Mouse (Mus musculus): Measurements from ENCODE around the gene Pdrg1.

The Pdrg1 gene

DNA sequence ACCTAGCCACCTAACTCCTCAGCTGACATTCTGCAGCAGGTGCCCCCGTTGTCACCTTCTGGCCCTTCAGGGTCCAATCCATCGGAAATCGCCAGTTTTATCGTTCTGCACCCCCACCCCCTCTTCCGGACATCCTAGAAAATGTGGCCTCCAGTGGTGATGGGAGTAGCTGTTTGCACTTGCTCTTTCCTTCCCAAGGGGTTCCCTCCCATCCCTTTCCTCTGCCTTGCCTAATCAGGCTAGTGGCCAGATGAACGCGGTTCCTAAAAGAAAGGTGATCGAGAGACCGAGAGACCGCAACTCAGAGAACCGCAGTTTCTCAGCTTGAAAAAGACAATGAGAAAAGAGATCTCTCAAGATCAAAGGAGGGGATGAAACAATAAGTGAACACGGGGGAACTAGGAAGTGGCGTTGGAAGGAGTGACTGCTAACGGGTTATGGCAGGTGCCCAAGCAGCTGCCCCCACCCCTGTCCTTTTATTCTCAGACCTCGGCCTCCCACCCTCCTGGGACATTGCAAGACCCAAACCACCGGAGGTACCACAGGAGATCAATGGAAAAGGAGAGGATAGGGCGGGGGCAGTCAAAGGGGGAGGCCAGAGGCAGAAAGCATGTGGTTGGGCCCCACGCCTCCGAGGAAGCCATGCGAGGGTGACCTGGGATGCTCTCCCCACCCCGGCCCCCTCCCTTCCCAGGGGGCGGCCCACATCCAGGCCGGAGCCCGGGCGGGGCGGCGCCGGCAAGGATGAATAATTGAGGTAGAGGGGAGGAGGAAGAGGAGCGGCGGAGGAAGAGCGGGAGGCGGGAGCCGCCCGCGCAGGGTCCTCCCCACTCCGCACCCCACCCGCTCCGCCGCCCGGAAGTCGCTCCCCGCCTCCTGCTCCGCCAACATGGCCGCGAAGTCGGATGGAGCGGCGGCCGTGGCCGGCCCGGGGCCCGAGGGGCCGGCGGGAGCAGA, 16.2 kb upstream of the Pdrg1 start, which contains the start of gene Xkr7:
Xkr7 (plus strand) TSS at position 727 of the 957 bp plus-strand sequence.
- DNase-seq (ENCODE audit: low spot score) = no peak

DNA sequence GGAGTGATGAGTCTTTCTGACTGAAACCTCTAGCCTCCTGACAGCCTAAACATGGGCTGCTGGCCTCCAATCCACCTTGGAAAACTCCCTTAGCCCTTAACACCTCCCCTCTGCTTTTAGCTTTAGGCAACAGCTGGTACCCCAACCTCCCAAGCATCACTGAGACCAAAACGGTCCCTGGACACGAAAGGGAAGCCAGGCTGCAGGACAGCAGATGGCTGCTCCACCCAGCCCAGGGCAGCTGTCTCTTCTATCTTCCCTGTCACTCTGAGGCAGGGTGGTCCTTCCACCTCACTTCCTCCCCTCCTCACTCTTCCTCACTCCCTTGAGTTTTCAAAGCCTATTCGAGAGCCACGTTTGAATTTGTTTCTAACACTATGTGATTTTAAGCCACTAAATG, 15.2 kb upstream of the Pdrg1 start:
- DNase-seq (ENCODE audit: low spot score) = no peak

DNA sequence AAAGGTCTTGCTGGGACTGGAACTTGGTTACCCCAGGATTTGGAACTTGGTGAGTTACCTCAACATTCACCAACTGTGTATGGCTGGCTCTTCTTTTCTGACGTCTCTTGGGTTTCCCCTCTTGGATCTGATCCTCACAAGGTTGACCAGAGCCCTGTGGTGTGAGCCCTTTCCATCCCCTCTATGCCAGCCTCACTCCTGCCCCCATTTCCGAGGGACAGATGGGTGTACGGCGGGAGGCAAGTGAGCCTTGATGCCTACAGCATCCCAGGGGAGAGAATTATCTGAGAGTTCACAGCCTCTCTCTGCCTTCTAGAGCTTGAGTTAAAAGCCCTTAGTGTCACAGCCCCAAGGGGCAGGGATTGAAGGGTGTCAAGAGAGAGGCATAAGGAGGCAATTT, 12.3 kb upstream of the Pdrg1 start:
- no peak for DNase-seq (ENCODE audit: low spot score)

DNA sequence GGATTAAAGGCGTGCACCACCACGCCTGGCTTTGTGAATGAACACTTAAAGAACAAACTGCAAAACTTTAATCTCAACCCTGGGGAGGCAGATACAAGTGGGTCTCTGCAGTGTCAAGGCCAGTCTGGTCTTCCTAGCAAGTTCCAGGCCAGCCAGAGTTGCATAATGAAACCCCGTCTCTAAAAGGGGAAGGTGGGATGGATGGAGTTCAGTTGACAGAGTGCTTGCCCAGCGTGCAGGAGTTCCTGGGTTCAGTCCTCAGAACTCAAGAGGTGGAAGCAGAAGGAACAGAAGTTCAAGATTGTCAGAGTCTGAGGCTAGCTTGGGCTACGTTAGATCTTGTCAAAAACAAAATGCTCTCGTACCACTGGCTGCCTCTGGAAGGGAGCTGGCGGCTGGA, 10.8 kb upstream of the Pdrg1 start:
- no peak for DNase-seq (ENCODE audit: low spot score)

DNA sequence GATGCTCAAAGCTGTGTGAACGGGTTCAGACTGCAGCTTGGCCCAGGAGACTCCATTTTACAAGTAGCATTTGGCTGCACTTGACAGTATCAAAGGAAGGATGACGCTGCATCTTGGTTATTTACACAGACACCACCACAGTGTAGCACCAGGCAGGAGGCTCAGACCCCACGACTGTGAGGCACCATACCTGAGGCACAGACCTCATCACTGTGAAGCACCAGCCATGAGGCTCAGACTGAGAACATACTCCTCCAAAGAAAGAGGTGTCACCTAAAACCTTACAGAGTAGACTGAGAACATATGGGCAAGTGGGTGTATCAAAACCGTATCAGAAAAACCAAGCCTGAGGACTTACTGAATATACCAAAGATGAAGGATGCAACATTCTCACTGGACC, 7.6 kb upstream of the Pdrg1 start:
- no peak for DNase-seq (ENCODE audit: low spot score)

DNA sequence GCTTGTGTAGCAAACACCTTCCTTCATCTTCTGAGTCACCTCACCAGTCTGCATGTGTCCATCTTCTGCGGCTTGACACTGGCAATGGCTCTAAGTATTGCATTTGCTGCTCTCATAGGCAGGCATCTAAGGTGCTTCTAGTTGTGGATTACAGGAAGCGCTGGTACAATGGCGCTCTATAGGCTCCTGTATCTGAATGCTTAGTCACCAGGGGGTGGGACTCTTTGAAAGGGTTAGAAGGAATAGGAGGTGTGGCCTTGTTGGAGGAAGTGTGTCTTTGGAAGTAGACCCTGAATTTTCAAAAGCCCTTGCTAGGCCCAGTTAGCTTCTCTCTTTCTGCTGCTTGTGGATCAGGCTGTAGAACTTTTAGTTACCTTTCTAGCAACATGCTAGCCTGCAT, 5.9 kb upstream of the Pdrg1 start:
- DNase-seq (ENCODE audit: low spot score) = no peak

DNA sequence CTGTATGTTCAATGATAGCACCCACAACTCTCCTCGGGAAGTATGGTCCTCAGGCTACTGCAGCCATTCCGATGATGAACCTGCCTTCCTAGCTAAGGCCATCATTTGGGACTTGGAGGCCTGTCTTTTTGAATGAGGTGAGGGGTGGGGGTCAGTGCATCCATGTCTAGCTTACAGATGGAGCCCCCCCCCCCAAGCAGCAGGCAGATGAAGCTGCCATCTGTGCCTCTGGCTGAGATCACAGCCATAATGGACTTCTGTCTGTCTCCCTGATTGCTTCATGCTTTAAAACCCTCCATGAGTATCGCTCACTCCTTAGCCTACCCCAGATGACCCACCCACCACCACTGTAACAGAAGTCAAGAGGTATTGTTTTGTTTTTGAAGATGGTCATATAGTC, 4.1 kb upstream of the Pdrg1 start:
- DNase-seq (ENCODE audit: low spot score) = no peak

DNA sequence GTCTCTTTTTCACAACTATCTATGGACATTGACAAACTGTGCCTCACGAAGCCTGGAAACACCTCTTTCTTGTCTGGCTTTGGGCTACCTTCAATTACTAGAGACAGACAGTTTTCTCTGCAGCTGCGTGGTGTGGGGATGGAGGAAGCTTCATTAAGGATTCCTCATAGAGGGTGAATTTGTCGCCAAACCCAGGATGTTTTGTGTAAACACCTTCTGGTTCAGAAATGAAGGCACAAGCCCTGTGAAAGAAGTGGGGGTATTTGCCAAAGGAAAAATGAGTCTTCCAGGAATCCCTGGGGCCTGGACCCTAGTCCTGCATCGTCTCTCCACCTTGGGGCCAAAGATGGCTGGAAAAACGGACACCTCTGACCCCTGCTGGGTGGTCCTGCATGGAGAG, 1.6 kb upstream of the Pdrg1 start:
- no peak for DNase-seq (ENCODE audit: low spot score)

DNA sequence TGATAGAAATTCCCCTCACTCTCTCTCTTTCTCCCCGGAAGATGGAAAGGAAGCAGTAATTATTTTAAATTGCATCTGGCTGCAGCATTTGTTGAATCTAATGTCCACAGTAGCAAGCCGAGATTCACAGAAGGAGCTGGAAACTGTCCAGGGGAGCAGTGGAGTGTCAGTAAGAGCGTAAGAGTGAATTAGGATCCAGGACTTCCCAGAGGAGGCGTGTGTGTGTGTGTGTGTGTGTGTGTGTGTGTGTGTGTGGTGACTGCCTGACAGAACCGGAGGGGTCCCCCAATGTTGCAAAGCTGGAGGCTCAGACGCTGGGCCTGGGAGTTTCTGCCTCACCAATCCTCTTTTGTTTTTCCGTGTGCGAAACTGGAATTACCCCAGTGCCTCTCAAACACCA, 577 bp upstream of the Pdrg1 start:
- no peak for DNase-seq (ENCODE audit: low spot score)

DNA sequence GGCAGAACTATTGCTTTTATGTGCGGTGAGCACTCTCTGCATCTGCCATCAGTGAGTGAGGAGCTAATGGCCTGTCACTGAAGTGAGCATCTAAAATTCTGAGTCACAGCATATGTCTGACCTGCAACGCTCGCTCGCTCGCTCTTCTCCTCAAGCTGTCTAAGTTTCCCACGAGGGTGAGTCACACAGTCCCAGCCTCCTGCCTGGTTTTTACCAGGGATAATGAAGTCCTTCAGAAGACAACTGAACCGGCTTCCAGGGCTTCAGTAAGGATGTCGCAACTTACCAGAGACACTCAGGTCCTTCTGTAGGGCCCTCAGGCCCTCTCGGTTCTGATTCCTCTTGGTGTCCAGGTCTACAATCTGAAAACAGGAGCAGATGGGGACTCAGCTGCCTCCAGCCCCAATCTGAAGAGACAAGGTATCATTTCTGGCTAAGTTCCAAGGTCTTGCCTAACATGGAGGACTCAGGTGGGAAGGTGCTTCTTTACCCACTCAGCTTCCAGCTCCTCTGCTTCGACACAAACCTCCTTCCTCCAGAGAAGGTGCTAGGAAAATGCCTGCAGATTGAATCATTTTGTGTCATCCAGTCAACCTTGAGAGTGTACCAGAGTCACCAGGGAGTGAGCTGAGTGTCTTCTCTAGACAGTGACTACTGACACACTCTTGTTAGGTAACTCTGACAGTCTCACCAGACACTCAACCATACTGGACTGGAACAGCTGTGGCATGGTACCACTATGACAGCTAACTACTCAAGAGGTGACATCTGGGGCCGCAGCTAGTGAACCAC, 1.3 kb downstream of the Pdrg1 start:
- DNase-seq (ENCODE audit: low spot score) = no peak

DNA sequence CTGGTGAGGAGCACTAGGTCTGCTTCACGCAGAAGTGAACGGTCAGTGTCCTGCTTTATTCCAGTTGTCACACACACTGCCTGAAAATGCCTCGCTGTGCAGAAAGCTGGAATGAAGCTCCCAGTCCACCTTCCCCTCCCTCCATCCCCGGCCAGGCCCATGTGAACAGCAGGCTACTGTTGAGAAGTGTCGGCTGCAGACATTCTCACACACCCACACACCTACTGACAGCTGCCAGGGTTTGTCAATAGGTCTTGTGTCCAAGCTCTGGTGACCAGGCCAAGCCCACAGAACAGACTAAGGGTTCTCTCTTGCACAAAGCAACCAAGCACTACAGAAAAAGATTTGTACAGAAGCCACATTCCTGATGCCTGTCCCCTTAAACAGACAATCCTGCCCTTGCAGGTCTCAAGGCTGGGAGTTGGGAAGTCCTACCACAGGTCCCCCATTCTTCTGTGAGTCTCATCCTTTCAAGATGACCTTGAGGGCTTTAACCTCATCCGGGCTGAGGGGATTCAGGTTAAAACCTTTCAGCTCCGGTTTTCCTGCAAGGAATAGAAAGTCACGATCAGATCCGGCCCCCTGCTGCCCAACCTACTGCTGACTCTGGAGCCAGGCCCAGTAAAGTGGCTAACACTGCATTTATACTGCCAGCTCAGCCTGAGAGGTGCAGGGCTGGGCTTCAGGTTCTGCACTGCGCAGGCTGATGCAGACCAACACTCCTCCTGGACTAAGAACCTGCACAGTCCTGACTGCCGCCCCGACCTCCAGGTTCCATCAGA, 5.8 kb downstream of the Pdrg1 start:
- no peak for DNase-seq (ENCODE audit: low spot score)

DNA sequence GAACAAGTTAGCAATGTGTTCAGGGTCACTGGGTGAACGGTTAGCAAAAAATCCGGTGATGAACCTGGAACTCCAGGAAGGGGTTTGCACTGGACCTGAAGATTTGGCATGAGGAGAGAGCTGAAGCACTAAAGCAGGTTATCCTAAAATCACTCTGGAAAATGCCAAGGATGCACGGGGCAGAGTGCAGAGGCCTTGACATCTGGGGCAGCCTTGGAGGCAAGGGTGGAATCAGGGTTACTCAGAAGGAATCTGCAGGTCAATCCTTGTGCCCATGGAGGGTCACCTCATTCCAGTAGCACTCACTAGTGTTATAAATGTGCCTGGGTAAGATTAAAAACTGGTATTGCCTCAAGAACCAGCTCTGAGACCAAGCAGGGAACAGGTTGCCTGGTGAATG, 9.2 kb downstream of the Pdrg1 start:
- no peak for DNase-seq (ENCODE audit: low spot score)

DNA sequence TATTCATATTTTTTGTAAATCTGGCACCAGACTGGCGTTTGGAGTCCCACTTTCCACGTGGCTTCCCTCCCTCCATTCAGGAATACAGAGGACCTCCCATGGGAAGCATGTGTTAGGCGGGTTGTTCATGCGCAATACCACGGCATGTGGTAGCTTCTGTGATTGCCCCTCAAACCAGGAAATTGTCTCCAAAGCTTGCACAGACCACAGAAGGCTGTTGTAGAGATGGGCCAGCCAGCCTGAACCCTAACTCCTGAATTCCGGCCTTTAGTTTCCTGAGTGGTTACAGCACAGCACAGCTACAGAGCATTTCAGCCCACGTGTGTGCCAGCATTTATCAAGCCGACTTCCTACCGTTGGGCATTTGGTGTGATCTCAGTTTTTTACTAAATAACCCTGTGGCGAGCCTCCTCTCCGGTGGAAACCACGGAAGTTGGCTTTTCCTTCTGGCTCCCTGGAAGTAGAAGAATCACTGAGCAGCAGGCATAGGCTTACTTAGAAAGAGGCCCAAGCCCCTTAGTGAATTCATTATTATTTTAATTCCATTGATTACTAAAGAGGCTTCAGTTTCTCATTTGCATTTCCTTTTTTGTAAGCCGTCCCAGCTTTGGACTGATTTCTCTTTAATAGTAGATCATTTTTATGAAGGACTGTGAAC, 11.4 kb downstream of the Pdrg1 start:
- DNase-seq (ENCODE audit: low spot score) = no peak

DNA sequence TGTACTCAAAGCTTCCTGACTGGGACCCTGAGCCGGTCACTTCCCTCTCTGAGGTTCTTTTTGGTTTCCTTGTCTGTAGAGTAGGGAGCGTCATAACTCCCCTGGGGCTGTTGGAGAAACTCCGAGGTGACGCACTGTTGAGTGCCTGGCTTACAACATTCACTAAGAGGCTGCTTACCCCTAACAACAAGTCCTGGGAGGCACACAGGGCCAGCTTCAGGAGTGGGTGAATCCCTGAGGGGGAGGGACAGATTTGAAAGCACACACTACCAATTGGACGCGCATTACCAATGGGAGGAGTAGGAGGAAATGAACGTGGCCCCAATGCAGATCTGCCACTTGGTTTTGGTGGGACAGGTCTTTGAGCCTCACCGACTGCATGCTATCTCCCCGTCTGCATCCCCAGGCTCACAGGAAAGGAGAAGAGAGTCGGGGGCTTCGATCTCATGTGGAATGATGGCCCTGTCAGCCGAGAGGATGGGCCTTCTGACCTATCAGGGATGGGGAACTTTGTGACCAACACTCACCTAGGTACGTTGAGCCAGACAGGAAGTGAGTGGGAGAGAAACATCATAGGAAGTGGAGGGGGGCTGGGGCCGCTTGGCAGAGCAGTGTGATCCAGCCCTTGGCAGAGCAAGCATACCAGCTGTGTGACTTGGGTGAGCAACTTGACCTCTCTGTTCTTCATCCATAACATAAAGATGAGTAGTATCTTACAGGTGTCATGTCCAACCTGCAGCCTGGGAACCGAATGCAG, 12.6 kb downstream of the Pdrg1 start:
- no peak for DNase-seq (ENCODE audit: low spot score)

DNA sequence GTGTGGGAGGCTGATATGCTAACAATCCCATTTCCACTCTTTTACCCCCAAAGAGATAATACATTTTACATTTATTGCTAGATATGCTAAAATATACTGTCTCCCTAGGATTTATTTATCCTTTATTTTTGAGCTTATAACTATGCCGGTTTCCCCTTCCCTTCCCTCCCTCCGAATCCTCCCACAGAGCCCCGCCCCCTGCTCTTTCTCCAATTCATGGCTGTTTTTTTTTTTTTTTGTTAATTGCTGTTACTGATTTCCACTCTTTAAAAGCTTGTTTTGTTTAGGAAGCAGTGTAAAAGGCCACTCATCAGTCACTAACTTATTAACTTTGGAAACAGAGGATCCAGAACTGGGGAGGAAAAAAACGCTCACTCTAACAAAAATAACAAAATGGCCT, 18.2 kb downstream of the Pdrg1 start:
- DNase-seq (ENCODE audit: low spot score) = no peak

DNA sequence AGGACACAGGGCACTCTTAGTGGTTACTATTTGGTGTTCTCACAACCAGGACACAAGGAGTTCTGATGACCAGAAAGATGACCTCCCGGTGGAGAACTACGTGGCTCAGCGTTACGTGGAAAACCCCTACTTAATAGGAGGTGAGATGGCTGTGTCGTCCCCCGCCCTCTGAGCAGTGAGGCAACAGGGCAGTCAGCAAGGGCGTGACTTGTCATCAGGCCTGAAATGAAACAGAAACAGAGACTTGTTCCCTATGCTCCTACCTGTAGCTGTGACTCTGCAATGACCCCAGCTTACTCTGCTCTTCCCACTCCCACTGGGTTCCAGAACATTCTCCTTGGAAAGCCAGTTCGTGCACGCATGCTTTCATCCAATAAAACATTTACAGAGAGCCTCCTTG, 23.7 kb downstream of the Pdrg1 start:
- DNase-seq (ENCODE audit: low spot score) = no peak

DNA sequence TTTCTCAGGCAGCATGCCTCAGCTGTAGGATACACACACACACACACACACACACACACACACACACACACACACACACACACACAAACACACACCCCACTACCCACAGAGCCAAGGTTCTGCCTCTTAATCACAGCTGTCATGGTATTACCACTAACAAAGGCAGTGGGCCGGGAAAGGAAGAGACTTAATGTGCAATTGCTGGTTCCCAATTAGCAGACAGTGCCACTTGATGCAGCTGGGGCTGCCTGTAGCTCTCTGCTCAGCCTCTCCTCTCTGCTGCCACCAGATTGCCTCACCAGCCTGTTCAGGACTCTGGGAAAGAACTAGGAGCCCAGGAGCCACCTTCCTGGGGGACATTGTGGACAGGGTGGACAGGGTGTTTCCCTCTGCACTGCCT, 29.6 kb downstream of the Pdrg1 start:
- no peak for DNase-seq (ENCODE audit: low spot score)

DNA sequence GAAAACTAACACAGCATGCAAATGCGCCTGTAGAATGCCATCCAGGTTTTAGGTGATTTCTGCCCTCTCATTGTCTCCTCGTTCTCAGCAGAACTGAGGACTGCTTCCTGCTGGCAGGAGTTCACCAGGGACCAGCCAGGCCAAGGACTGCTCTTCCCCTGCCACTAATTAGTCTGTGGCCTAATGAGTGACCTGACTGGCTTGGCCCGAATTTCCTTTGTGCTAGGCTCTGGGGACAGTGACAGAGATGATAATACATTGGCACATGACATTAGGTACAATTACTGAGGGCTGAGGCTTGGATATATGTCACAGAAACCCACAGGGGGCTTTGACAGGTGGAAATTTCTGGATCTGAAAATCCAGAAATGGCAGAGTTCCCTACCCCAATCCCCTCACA, 38.2 kb downstream of the Pdrg1 start:
- no peak for DNase-seq (ENCODE audit: low spot score)

DNA sequence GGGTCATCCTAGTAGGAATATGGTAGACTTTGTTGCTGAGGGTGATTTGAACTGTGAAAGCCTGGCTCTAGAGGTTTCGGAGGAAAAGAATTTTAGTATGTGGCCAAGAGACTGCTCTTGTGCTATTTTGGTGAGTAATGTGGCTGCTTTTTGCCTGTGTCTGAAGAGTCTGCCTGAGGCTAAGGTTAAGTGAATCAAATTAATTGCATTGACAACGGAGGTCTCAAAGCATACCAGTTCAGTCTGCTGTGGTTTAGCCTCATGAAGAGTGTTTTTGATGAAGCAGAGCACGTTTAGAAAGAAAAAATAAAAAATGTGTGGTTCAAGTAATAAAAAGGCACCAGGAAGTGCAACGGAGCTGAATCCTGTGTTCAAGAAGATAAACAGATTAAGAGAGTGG, 49.7 kb downstream of the Pdrg1 start:
- DNase-seq (ENCODE audit: low spot score) = no peak

DNA sequence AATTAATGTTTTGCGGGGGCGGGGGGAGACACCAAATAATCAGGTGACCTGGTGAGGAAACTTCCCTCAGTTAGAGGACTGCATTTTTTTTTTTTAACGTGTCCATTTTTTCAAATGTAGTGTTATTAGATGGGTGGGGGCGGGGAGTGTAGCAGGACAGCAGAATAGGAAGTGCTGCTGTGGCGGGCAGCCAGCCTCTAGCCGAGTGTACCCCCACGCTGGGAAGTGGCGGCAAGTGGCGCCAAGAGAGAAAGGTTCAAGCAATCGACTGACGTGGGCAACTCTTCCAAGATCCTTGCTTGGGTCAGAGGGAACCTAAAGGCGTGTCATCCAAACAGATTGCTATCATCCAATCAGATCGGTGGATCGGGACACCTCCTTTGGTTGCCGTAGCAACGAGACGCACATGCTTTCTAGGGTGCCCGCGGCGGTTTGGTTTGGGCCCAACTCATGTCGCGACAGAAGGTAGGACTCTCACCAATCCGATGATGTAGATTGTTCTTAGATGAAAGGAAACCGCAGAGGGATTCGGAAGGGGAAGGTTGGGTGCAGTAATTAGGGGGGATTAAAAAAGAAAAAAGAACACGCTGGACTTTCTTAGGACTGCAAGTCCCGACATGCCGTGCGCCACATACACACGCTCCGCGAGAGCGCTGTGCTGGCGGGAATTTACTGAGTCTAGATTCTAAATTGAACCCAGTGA, 53.0 kb downstream of the Pdrg1 start, which contains the start of gene Ttll9:
Ttll9 (plus strand) TSS at position 395 of the 703 bp plus-strand sequence.
- peak; percentile 66 for DNase-seq (ENCODE audit: low spot score)
